9 mouse cellular contexts compared by ENCODE assay signal in genomic region chr4:114688356-114688972, GRCm38 (mm10).
DNase-seq lines count a peak whose midpoint lies in the region; ATAC-seq and TF ChIP-seq lines count a peak whose summit lies in the region.
"Had no signal": no experiment of that assay in that cellular context is flagged by ENCODE, and none has a peak within 500 bp of the region (broad histone marks: within the 10 kb centered on the region; RNA-seq: fewer than 3 reads in every experiment).

No protein-coding gene starts in this region.

- DNase-seq in heart, adult 11 months, result peak; percentile 84
- no peak for DNase-seq in heart, embryonic 10.5 days (ENCODE audit: low spot score)
- DNase-seq in brain, embryonic 14.5 days (ENCODE audit: low read depth), result peak; percentile 46
- DNase-seq in spleen, adult 18-20 months, result no peak
- DNase-seq in cerebellum, postnatal 14 days, result no peak

- H3K36me3 ChIP-seq in heart, embryonic 10.5 days, result no peaks in the 10 kb centered on the region
- H3K36me3 ChIP-seq in intestine, embryonic 16.5 days (ENCODE audit: control insufficient read depth, insufficient read depth, low read length), result no peaks in the 10 kb centered on the region
- H3K36me3 ChIP-seq in limb, embryonic 15.5 days, result no peaks in the 10 kb centered on the region

- H3K9me3 ChIP-seq in heart, embryonic 10.5 days, result no peaks in the 10 kb centered on the region
- no peaks in the 10 kb centered on the region for H3K9me3 ChIP-seq in intestine, embryonic 16.5 days (ENCODE audit: control insufficient read depth, low read length)
- no peaks in the 10 kb centered on the region for H3K9me3 ChIP-seq in limb, embryonic 15.5 days

- WGBS in heart, embryonic 10.5 days, result 23% methylated on average over 16 of the region's 16 CpGs
- 25% methylated on average over 16 of the region's 16 CpGs for WGBS in intestine, embryonic 16.5 days
- WGBS in limb, embryonic 15.5 days, result 5% methylated on average over 16 of the region's 16 CpGs

- TF ChIP-seq POLR2A in brain, embryonic 14.5 days (IDR thresholded peaks at IDR 0.05; ENCODE audit: borderline replicate concordance, extremely low read depth, insufficient read depth, insufficient read length, poor library complexity, severe bottlenecking), result no peak

- no peak for TF ChIP-seq CTCF in brain, embryonic 14.5 days (IDR thresholded peaks at IDR 0.05; ENCODE audit: borderline replicate concordance, extremely low read depth, insufficient read depth, insufficient read length)

- H3K4me3 ChIP-seq in heart, embryonic 10.5 days, result no peak overlapping the region
- no peak overlapping the region for H3K4me3 ChIP-seq in intestine, embryonic 16.5 days (ENCODE audit: low read length)
- H3K4me3 ChIP-seq in limb, embryonic 15.5 days, result peak overlapping the region; percentile 13; the same call in 1 of the 2 replicates
- H3K4me3 ChIP-seq: erythroblast, embryonic 14.5 days had no signal

- H3K27ac ChIP-seq in heart, embryonic 10.5 days, result no peak overlapping the region
- H3K27ac ChIP-seq in intestine, embryonic 16.5 days (ENCODE audit: low read length), result no peak overlapping the region
- H3K27ac ChIP-seq in limb, embryonic 15.5 days, result peak overlapping the region; percentile 74

- peaks cover 11% of the 10 kb centered on the region for H3K4me1 ChIP-seq in heart, embryonic 10.5 days
- peaks cover 4% of the 10 kb centered on the region; the same call in 1 of the 2 replicates for H3K4me1 ChIP-seq in intestine, embryonic 16.5 days (ENCODE audit: control insufficient read depth, insufficient read depth, low read length)
- H3K4me1 ChIP-seq in limb, embryonic 15.5 days, result peaks cover 37% of the 10 kb centered on the region

- no peak overlapping the region for H3K4me2 ChIP-seq in intestine, embryonic 16.5 days (ENCODE audit: low read depth, low read length)
- peak overlapping the region; percentile 35 for H3K4me2 ChIP-seq in limb, embryonic 15.5 days

- no peak overlapping the region for H3K9ac ChIP-seq in intestine, embryonic 16.5 days (ENCODE audit: low read depth, low read length)
- no peak overlapping the region for H3K9ac ChIP-seq in limb, embryonic 15.5 days

- peaks cover 54% of the 10 kb centered on the region for H3K27me3 ChIP-seq in heart, embryonic 10.5 days (ENCODE audit: insufficient read depth, poor library complexity, severe bottlenecking)
- H3K27me3 ChIP-seq in intestine, embryonic 16.5 days (replicated peaks; ENCODE audit: control insufficient read depth, insufficient read depth, low read length), result no peaks in the 10 kb centered on the region
- peaks cover 61% of the 10 kb centered on the region for H3K27me3 ChIP-seq in limb, embryonic 15.5 days

- ATAC-seq in intestine, embryonic 16.5 days, result 0 out of 2 replicates have a peak, but pooled peaks have one; percentile 17
- ATAC-seq in limb, embryonic 15.5 days (ENCODE audit: insufficient number of reproducible peaks, low FRiP score, low TSS enrichment, low read depth), result peak; percentile 67; the same call in 1 of the 2 replicates
- ATAC-seq in inflammation-experienced regulatory T-cells, adult 6 months, result no peak

Comparison
In these comparisons a context has a peak if more than half of its experiments do, and no peak if none do; other contexts are left out.
1. DNase-seq: peak in heart, adult 11 months (single experiment) and brain, embryonic 14.5 days (single experiment); none in heart, embryonic 10.5 days (single experiment), spleen, adult 18-20 months (0 of 2) and cerebellum, postnatal 14 days (0 of 2).